Comparison of ENCODE assay signal across 8 mouse cellular contexts in genomic region chr2:138256851-138257471, GRCm38 (mm10). TPM values are rescaled to one million over a fixed set of nuclear protein-coding genes. Genes with fewer than 3 reads are reported as not detected.
DNase-seq lines count a peak whose midpoint lies in the region; ATAC-seq and TF ChIP-seq lines count a peak whose summit lies in the region.

No protein-coding gene starts in this region.

- H3K27me3 ChIP-seq in kidney, postnatal 0 days (ENCODE audit: insufficient read depth, low read length), result no peaks in the 10 kb centered on the region
- no peaks in the 10 kb centered on the region for H3K27me3 ChIP-seq in megakaryocyte, embryonic 14.5 days (replicated peaks)

- TF ChIP-seq CTCF in bone marrow, adult 2 months (IDR thresholded peaks at IDR 0.05; ENCODE audit: control insufficient read depth, insufficient read depth, low read length), result no peak
- TF ChIP-seq CTCF in kidney, postnatal 0 days (IDR thresholded peaks at IDR 0.05; ENCODE audit: low read depth), result no peak

- H3K27ac ChIP-seq in bone marrow, adult 2 months (ENCODE audit: control insufficient read depth, insufficient read depth, low read depth, low read length, poor library complexity), result no peak overlapping the region; the same call in 1 of the 2 replicates
- H3K27ac ChIP-seq in kidney, postnatal 0 days, result peak overlapping the region; percentile 94

- H3K4me2 ChIP-seq in kidney, postnatal 0 days (ENCODE audit: low read length), result peak overlapping the region; percentile 85

- no peaks in the 10 kb centered on the region for H3K9me3 ChIP-seq in kidney, postnatal 0 days (replicated peaks; ENCODE audit: low read length)
- H3K9me3 ChIP-seq in megakaryocyte, embryonic 14.5 days, result no peaks in the 10 kb centered on the region

- no peaks in the 10 kb centered on the region for H3K4me1 ChIP-seq in bone marrow, adult 2 months (ENCODE audit: control insufficient read depth, insufficient read depth, low read length)
- H3K4me1 ChIP-seq in kidney, postnatal 0 days (replicated peaks; ENCODE audit: insufficient read depth, low read length), result peaks cover 14% of the 10 kb centered on the region; the same call in 1 of the 2 replicates
- H3K4me1 ChIP-seq in megakaryocyte, embryonic 14.5 days, result peaks cover 19% of the 10 kb centered on the region; the same call in 1 of the 2 replicates

- intact Hi-C loops in heart, postnatal 25 days (cut with DNase I), result loop anchor here (1.0 kb wide), 1 partner anchor 22 kb away; no protein-coding TSS in a partner anchor

- TF ChIP-seq POLR2A in bone marrow, adult 2 months (IDR thresholded peaks at IDR 0.05; ENCODE audit: borderline replicate concordance, control insufficient read depth, low read depth, low read length), result no peak

- WGBS in bone marrow, adult 2 months, result under 1% methylated on average over 51 of the region's 51 CpGs
- under 1% methylated on average over 51 of the region's 51 CpGs for WGBS in kidney, postnatal 0 days

- no peaks in the 10 kb centered on the region for H3K36me3 ChIP-seq in kidney, postnatal 0 days (ENCODE audit: insufficient read depth, low read length)
- H3K36me3 ChIP-seq in megakaryocyte, embryonic 14.5 days (replicated peaks; ENCODE audit: low read length), result no peaks in the 10 kb centered on the region

- ATAC-seq in kidney, postnatal 0 days (replicated peaks; ENCODE audit: low FRiP score, low read depth), result peak; percentile 73

- peak overlapping the region; percentile 92 for H3K9ac ChIP-seq in kidney, postnatal 0 days (ENCODE audit: low read depth, low read length)

- peak; percentile 37 to 60 for DNase-seq in heart, adult 18-20 months
- DNase-seq in heart, postnatal 25 days (ENCODE audit: low spot score), result no peak
- DNase-seq in heart, adult 9 months (ENCODE audit: low spot score in 2 of 2), result peak; percentile 25 to 39
- DNase-seq in kidney, postnatal 0 days (ENCODE audit: low spot score), result peak; percentile 40
- peak; percentile 50 for DNase-seq in thymus, postnatal 25 days
- no peak for DNase-seq in ovary, postnatal 36 days (ENCODE audit: low spot score)

- peak overlapping the region; percentile 64 for H3K4me3 ChIP-seq in bone marrow, adult 2 months (replicated peaks; ENCODE audit: control insufficient read depth, low read depth, low read length)
- H3K4me3 ChIP-seq in kidney, postnatal 0 days (replicated peaks; ENCODE audit: low read depth, low read length), result peak overlapping the region; percentile 96
- peak overlapping the region; percentile 97 for H3K4me3 ChIP-seq in megakaryocyte, embryonic 14.5 days (replicated peaks)

RNA-seq across cellular contexts. Expression of gene Btbd3, which starts 0.6 kb away (rescaled TPM):
- 10 to 100 TPM; 14.6 to 15.9 TPM for total RNA-seq in heart, adult 18-20 months (2021)
- 10 to 100 TPM; 16.2 to 18.6 TPM for total RNA-seq in heart, postnatal 25 days (2021)
- polyA plus RNA-seq in bone marrow, adult 2 months (2011; ENCODE audit: insufficient read depth, insufficient read length, low replicate concordance, missing spikeins), result 1.2 and 1.3 TPM in 2 replicates
- polyA plus RNA-seq in kidney, postnatal 0 days (2015; fragmentation: Nextera tagmentation; extraction: Ambion mirVana), result 13.0 and 14.0 TPM in 2 replicates
- 0.10 TPM in 1 of 2 replicates, not detected in the other for polyA plus RNA-seq in megakaryocyte, embryonic 14.5 days (2012; ENCODE audit: insufficient read depth, low replicate concordance)

Comparison
In these comparisons a context has a peak if more than half of its experiments do, and no peak if none do; other contexts are left out.
1. DNase-seq: peak in heart, adult 18-20 months (2 of 2), heart, adult 9 months (2 of 2), kidney, postnatal 0 days (single experiment) and thymus, postnatal 25 days (single experiment); none in heart, postnatal 25 days (single experiment) and ovary, postnatal 36 days (single experiment).
2. Peak in every context shown above with its lines, with median percentiles within 50 percentile points of each other: H3K4me3 ChIP-seq.